Mouse (Mus musculus) bone marrow, adult 2 months (tissue): ENCODE measurements around the gene Maats1.

ENCODE experiments used
- CTCF ChIP-seq: fragments of 200-500 bp; IDR thresholded peaks from 2 replicates; pipeline ENCODE4 v1.5.1; 2011; ENCODE audit warnings: low read length, control low read depth; ENCODE audit not compliant: control insufficient read depth, insufficient read depth
- POLR2A ChIP-seq: fragments of 200-500 bp; IDR thresholded peaks from 2 replicates; pipeline ENCODE4 v1.6.1; 2011; ENCODE audit warnings: low read depth, mild to moderate bottlenecking, control low read depth, low read length, borderline replicate concordance; ENCODE audit not compliant: control insufficient read depth

- TF ChIP-seq CTCF (no peak), POLR2A (no peak)
Measured at GRCm38 (mm10) chr16:38287762-38288161, 54.2 kb downstream of the Maats1 start.
